Mouse (Mus musculus) adrenal gland, postnatal 10 days (tissue): ENCODE data around the gene Pgc. TPM values are rescaled to one million over a fixed set of nuclear protein-coding genes. Genes with fewer than 3 reads are reported as not detected.

Experiments used
- DNase-seq: peaks from one replicate; pipeline ENCODE4 v3.0.0; 2021; ENCODE audit warnings: mixed read lengths
- long read RNA-seq, 2 experiments: library from polyadenylated mRNA; stranded (forward); transcript quantifications; one replicate each; pipeline ENCODE4 v2.0.0; 2021
- total RNA-seq, 2 experiments: library from RNA; stranded (reverse); gene quantifications; 2 replicates each; pipeline ENCODE4 v1.2.3; 2021

The Pgc gene
- total RNA-seq: not detected
- long read RNA-seq, experiment 1: 0 reads
- long read RNA-seq, experiment 2: 0 reads

- no peak for DNase-seq
These were observed at the start of gene Pgc for GRCm38 (mm10) chr17:47726566-47726965. Gene Pgc (plus strand): TSS chr17:47726842.

- no peak for DNase-seq
These were observed 48.4 kb upstream of the Pgc start for GRCm38 (mm10) chr17:47678238-47678637.

GRCm38 (mm10) chr17:47678702-47679101 lies 47.9 kb upstream of the Pgc start:
- DNase-seq: no peak

- DNase-seq: no peak
These were observed 43.8 kb upstream of the Pgc start for GRCm38 (mm10) chr17:47682836-47683235.

GRCm38 (mm10) chr17:47687409-47688343 lies 39.0 kb upstream of the Pgc start:
- peak; percentile 96 for DNase-seq

- DNase-seq: no peak
These were observed 38.4 kb upstream of the Pgc start, which contains the start of gene Tomm6 for GRCm38 (mm10) chr17:47688344-47688607. Gene Tomm6 (minus strand): TSS chr17:47688386.

- DNase-seq: peak; percentile 83
These were observed 37.8 kb upstream of the Pgc start, which contains the start of gene Frs3 for GRCm38 (mm10) chr17:47688608-47689575. Gene Frs3 (plus strand): TSS chr17:47689030.

GRCm38 (mm10) chr17:47689894-47690293 lies 36.7 kb upstream of the Pgc start:
- DNase-seq: no peak

- no peak for DNase-seq
These were observed 35.0 kb upstream of the Pgc start for GRCm38 (mm10) chr17:47691650-47692049.

- peak; percentile 12 for DNase-seq
These were observed 32.8 kb upstream of the Pgc start for GRCm38 (mm10) chr17:47693671-47694441.

GRCm38 (mm10) chr17:47694442-47694502 lies 32.4 kb upstream of the Pgc start, which contains the start of gene Gm21981:
Gene Gm21981 (minus strand): TSS chr17:47694455.
- no peak for DNase-seq

- peak; percentile 99 for DNase-seq
These were observed 31.9 kb upstream of the Pgc start, which contains the start of gene Prickle4 for GRCm38 (mm10) chr17:47694503-47695336. Gene Prickle4 (minus strand): TSS chr17:47694736.

- DNase-seq: no peak
These were observed 31.3 kb upstream of the Pgc start for GRCm38 (mm10) chr17:47695337-47695710.

- no peak for DNase-seq
These were observed 28.5 kb upstream of the Pgc start for GRCm38 (mm10) chr17:47698156-47698555.

- DNase-seq: no peak
These were observed 27.6 kb upstream of the Pgc start for GRCm38 (mm10) chr17:47699055-47699454.

- DNase-seq: no peak
These were observed 24.8 kb upstream of the Pgc start for GRCm38 (mm10) chr17:47701793-47702192.

GRCm38 (mm10) chr17:47702548-47703345 lies 23.9 kb upstream of the Pgc start:
- no peak for DNase-seq

GRCm38 (mm10) chr17:47703556-47703955 lies 23.1 kb upstream of the Pgc start:
- no peak for DNase-seq

- no peak for DNase-seq
These were observed 21.9 kb upstream of the Pgc start for GRCm38 (mm10) chr17:47704692-47705091.

- DNase-seq: no peak
These were observed 20.4 kb upstream of the Pgc start for GRCm38 (mm10) chr17:47706196-47706595.

- DNase-seq: no peak
These were observed 18.7 kb upstream of the Pgc start for GRCm38 (mm10) chr17:47707961-47708360.
